Comparison of ENCODE assay signal across 8 mouse cellular contexts in the genomic region with DNA sequence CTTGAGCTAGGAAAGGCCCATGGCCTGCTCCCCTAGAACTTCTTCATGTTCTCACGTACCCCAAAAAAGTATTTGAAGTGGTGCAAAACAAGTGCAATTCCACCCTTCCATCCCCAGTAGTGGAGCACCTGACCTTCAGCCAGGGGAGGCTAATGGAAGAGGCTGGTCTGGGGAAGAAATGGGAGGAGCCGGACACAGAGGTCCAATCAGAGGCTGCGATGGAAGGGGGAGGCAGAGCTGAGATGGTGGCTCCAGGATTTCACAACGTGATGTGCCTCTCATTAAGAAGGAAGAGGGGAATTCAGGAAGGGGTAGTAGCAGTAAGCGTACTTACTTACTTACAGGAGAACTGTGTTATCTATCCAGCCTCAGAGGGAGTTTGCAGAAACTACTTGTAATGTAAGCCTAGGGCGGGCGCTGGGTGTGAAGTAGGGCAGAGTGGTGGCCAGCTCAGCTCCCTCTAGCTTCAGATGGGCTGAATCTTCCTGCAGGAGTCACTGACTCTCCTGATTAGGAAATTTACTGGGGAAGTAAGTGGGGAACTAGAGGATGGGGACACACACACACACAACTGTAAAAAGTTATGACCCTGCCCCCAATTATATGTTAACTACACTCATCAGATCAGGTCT.
DNase-seq lines count a peak whose midpoint lies in the region; ATAC-seq and TF ChIP-seq lines count a peak whose summit lies in the region.

No protein-coding gene starts in this region.

- no peak overlapping the region for H3K9ac ChIP-seq in liver, adult 2 months (ENCODE audit: low read depth, low read length)
- no peak overlapping the region for H3K9ac ChIP-seq in liver, embryonic 12.5 days
- no peak overlapping the region for H3K9ac ChIP-seq in neural tube, embryonic 12.5 days

- no peak for ATAC-seq in liver, embryonic 12.5 days
- ATAC-seq in neural tube, embryonic 12.5 days (ENCODE audit: low FRiP score, low read depth): 0 out of 2 replicates have a peak, but pooled peaks have one; percentile 41

- no peaks in the 10 kb centered on the region for H3K4me1 ChIP-seq in liver, adult 2 months (ENCODE audit: control insufficient read depth, insufficient read depth, low read length)
- no peaks in the 10 kb centered on the region for H3K4me1 ChIP-seq in liver, embryonic 12.5 days
- H3K4me1 ChIP-seq in embryonic facial prominence, embryonic 10.5 days: peaks cover 19% of the 10 kb centered on the region
- H3K4me1 ChIP-seq in neural tube, embryonic 12.5 days: peaks cover 14% of the 10 kb centered on the region; the same call in 1 of the 2 replicates

- TF ChIP-seq CTCF in liver, adult 2 months (IDR thresholded peaks at IDR 0.05; ENCODE audit: low read depth, low read length): no peak

- no peaks in the 10 kb centered on the region for H3K36me3 ChIP-seq in liver, adult 2 months (ENCODE audit: control insufficient read depth, insufficient read depth, low read length)
- H3K36me3 ChIP-seq in liver, embryonic 12.5 days: no peaks in the 10 kb centered on the region
- no peaks in the 10 kb centered on the region for H3K36me3 ChIP-seq in embryonic facial prominence, embryonic 10.5 days (replicated peaks)
- H3K36me3 ChIP-seq in neural tube, embryonic 12.5 days: no peaks in the 10 kb centered on the region

- H3K4me2 ChIP-seq in liver, embryonic 12.5 days: no peak overlapping the region
- H3K4me2 ChIP-seq in neural tube, embryonic 12.5 days (replicated peaks): peak overlapping the region; percentile 40

- whole genome bisulfite sequencing in liver, adult 2 months: 22% methylated on average over 7 of the region's 7 CpGs
- 9% methylated on average over 7 of the region's 7 CpGs for WGBS in liver, embryonic 12.5 days (ENCODE audit: insufficient replicate concordance)
- WGBS in embryonic facial prominence, embryonic 10.5 days: 14% methylated on average over 7 of the region's 7 CpGs
- 5% methylated on average over 7 of the region's 7 CpGs for WGBS in neural tube, embryonic 12.5 days

- H3K27ac ChIP-seq in liver, adult 2 months (replicated peaks; ENCODE audit: insufficient read depth, low read depth, low read length): no peak overlapping the region
- H3K27ac ChIP-seq in liver, embryonic 12.5 days: no peak overlapping the region
- no peak overlapping the region for H3K27ac ChIP-seq in embryonic facial prominence, embryonic 10.5 days (replicated peaks)
- H3K27ac ChIP-seq in neural tube, embryonic 12.5 days: no peak overlapping the region

- H3K79me2 ChIP-seq in liver, adult 2 months (ENCODE audit: control insufficient read depth, insufficient read depth, low read length): no peaks in the 10 kb centered on the region

- no peak overlapping the region for H3K4me3 ChIP-seq in liver, adult 2 months (ENCODE audit: insufficient read depth, low read depth, low read length)
- no peak overlapping the region for H3K4me3 ChIP-seq in liver, embryonic 12.5 days
- H3K4me3 ChIP-seq in embryonic facial prominence, embryonic 10.5 days: peak overlapping the region; percentile 28; the same call in 1 of the 2 replicates
- H3K4me3 ChIP-seq in neural tube, embryonic 12.5 days: no peak overlapping the region

- no peak for TF ChIP-seq POLR2A in liver, adult 2 months (IDR thresholded peaks at IDR 0.05; ENCODE audit: extremely low read depth, insufficient read depth, low read length)

- no peaks in the 10 kb centered on the region for H3K27me3 ChIP-seq in liver, adult 2 months (ENCODE audit: control insufficient read depth, insufficient read depth, low read length)
- H3K27me3 ChIP-seq in liver, embryonic 12.5 days (replicated peaks): peaks cover 26% of the 10 kb centered on the region
- peaks cover 62% of the 10 kb centered on the region for H3K27me3 ChIP-seq in embryonic facial prominence, embryonic 10.5 days (replicated peaks; ENCODE audit: low read depth, poor library complexity, severe bottlenecking)
- H3K27me3 ChIP-seq in neural tube, embryonic 12.5 days (replicated peaks): peaks cover 4% of the 10 kb centered on the region; the same call in 1 of the 2 replicates

- DNase-seq in liver, adult 2 months (ENCODE audit: extremely low read depth, low read depth, low spot score): peak; percentile 8
- DNase-seq in embryonic facial prominence, embryonic 10.5 days (ENCODE audit: low spot score): peak; percentile 59
- DNase-seq in kidney, postnatal 14 days: peak; percentile 41
- no peak for DNase-seq in adipocyte (ENCODE audit: low spot score)
- no peak for DNase-seq in thymus, postnatal 10 days (ENCODE audit: low spot score in 2 of 2)
- DNase-seq in heart, adult 8-10 months (ENCODE audit: low spot score): no peak

- no peaks in the 10 kb centered on the region for H3K9me3 ChIP-seq in liver, embryonic 12.5 days (replicated peaks)
- no peaks in the 10 kb centered on the region for H3K9me3 ChIP-seq in embryonic facial prominence, embryonic 10.5 days
- H3K9me3 ChIP-seq in neural tube, embryonic 12.5 days: no peaks in the 10 kb centered on the region

Comparison
In these comparisons a context has a peak if more than half of its experiments do, and no peak if none do; other contexts are left out.
1. DNase-seq: peak in liver, adult 2 months (single experiment), embryonic facial prominence, embryonic 10.5 days (single experiment) and kidney, postnatal 14 days (single experiment); none in adipocyte (single experiment), thymus, postnatal 10 days (0 of 2) and heart, adult 8-10 months (single experiment).